In genomic region chr14:99018691-99019090, GRCm38 (mm10) we compare ENCODE assay signal across 22 mouse cellular contexts. TPM values are rescaled to one million over a fixed set of nuclear protein-coding genes. Genes with fewer than 3 reads are reported as not detected.
DNase-seq lines count a peak whose midpoint lies in the region; ATAC-seq and TF ChIP-seq lines count a peak whose summit lies in the region.
"Had no signal": no experiment of that assay in that cellular context is flagged by ENCODE, and none has a peak within 500 bp of the region (broad histone marks: within the 10 kb centered on the region; RNA-seq: fewer than 3 reads in every experiment).

No protein-coding gene starts in this region.

- H3K36me3 ChIP-seq in heart, embryonic 13.5 days: no peaks in the 10 kb centered on the region
- no peaks in the 10 kb centered on the region for H3K36me3 ChIP-seq in heart, postnatal 0 days (replicated peaks; ENCODE audit: control insufficient read depth, insufficient read depth, low read length)
- no peaks in the 10 kb centered on the region for H3K36me3 ChIP-seq in liver, embryonic 11.5 days (ENCODE audit: control insufficient read depth, insufficient read depth, low read length)
- H3K36me3 ChIP-seq in liver, embryonic 12.5 days: no peaks in the 10 kb centered on the region
- H3K36me3 ChIP-seq: embryonic facial prominence, embryonic 10.5 days; G1E; hindbrain, embryonic 15.5 days had no signal

- peak overlapping the region; percentile 62 for H3K4me2 ChIP-seq in heart, embryonic 13.5 days
- peak overlapping the region; percentile 45 for H3K4me2 ChIP-seq in heart, postnatal 0 days (ENCODE audit: low read depth, low read length)
- peak overlapping the region; percentile 14; the same call in 1 of the 2 replicates for H3K4me2 ChIP-seq in liver, embryonic 11.5 days
- no peak overlapping the region for H3K4me2 ChIP-seq in liver, embryonic 12.5 days
- H3K4me2 ChIP-seq: forebrain, embryonic 13.5 days; hindbrain, embryonic 15.5 days had no signal

- H3K9me3 ChIP-seq in heart, embryonic 13.5 days: no peaks in the 10 kb centered on the region
- H3K9me3 ChIP-seq in heart, postnatal 0 days (replicated peaks; ENCODE audit: control insufficient read depth, low read length): no peaks in the 10 kb centered on the region
- no peaks in the 10 kb centered on the region for H3K9me3 ChIP-seq in liver, embryonic 11.5 days (ENCODE audit: control insufficient read depth, low read length)
- no peaks in the 10 kb centered on the region for H3K9me3 ChIP-seq in liver, embryonic 12.5 days (replicated peaks)
- H3K9me3 ChIP-seq: embryonic facial prominence, embryonic 10.5 days; forebrain, embryonic 13.5 days; G1E; hindbrain, embryonic 15.5 days had no signal

- intact Hi-C loops in heart, postnatal 14 days (cut with DNase I): loop anchor here (5.0 kb wide), 1 partner anchor 66 kb away; no protein-coding TSS in a partner anchor

- H3K4me3 ChIP-seq in heart, embryonic 13.5 days: peak overlapping the region; percentile 38
- peak overlapping the region; percentile 6; the same call in 1 of the 2 replicates for H3K4me3 ChIP-seq in heart, postnatal 0 days (ENCODE audit: low read depth, low read length)
- H3K4me3 ChIP-seq in liver, embryonic 11.5 days (ENCODE audit: low read depth, low read length): no peak overlapping the region
- no peak overlapping the region for H3K4me3 ChIP-seq in liver, embryonic 12.5 days
- H3K4me3 ChIP-seq: embryonic facial prominence, embryonic 10.5 days; forebrain, embryonic 13.5 days; hindbrain, embryonic 15.5 days had no signal

- DNase-seq in heart, adult 11 months: peak; percentile 33
- no peak for DNase-seq in heart, postnatal 14 days
- no peak for DNase-seq in heart, adult 9 months (ENCODE audit: low spot score in 2 of 2)
- no peak for DNase-seq in heart, postnatal 0 days (ENCODE audit: low spot score)
- DNase-seq in heart, adult 18-20 months: no peak
- DNase-seq in liver, embryonic 11.5 days (ENCODE audit: low spot score): no peak
- DNase-seq: adrenal gland, adult 8-10 months; adrenal gland, postnatal 36 days; B cell, adult 2 months; cerebellum, adult 2 months; cerebellum, postnatal 10 days; forebrain, postnatal 0 days; gastrocnemius, postnatal 14 days; kidney, adult 11 months had no signal

- peaks cover 36% of the 10 kb centered on the region for H3K4me1 ChIP-seq in heart, embryonic 13.5 days
- peaks cover 11% of the 10 kb centered on the region; the same call in 1 of the 2 replicates for H3K4me1 ChIP-seq in heart, postnatal 0 days (ENCODE audit: control insufficient read depth, insufficient read depth)
- no peaks in the 10 kb centered on the region for H3K4me1 ChIP-seq in liver, embryonic 11.5 days (replicated peaks; ENCODE audit: control insufficient read depth, insufficient read depth, low read length)
- no peaks in the 10 kb centered on the region for H3K4me1 ChIP-seq in liver, embryonic 12.5 days
- H3K4me1 ChIP-seq: forebrain, embryonic 13.5 days; hindbrain, embryonic 15.5 days had no signal

- H3K27ac ChIP-seq in heart, embryonic 13.5 days (replicated peaks): peak overlapping the region; percentile 61
- peak overlapping the region; percentile 32 for H3K27ac ChIP-seq in heart, postnatal 0 days (ENCODE audit: low read depth)
- no peak overlapping the region for H3K27ac ChIP-seq in liver, embryonic 11.5 days (ENCODE audit: low read depth, low read length)
- H3K27ac ChIP-seq in liver, embryonic 12.5 days: no peak overlapping the region
- H3K27ac ChIP-seq: embryonic facial prominence, embryonic 10.5 days; forebrain, embryonic 13.5 days; hindbrain, embryonic 15.5 days had no signal

- H3K9ac ChIP-seq in heart, embryonic 13.5 days: no peak overlapping the region
- H3K9ac ChIP-seq in heart, postnatal 0 days (replicated peaks; ENCODE audit: low read depth, low read length): no peak overlapping the region
- H3K9ac ChIP-seq in liver, embryonic 11.5 days (ENCODE audit: low read depth, low read length): no peak overlapping the region
- H3K9ac ChIP-seq in liver, embryonic 12.5 days: no peak overlapping the region
- H3K9ac ChIP-seq: forebrain, embryonic 13.5 days; forebrain, postnatal 0 days; hindbrain, embryonic 15.5 days had no signal

- WGBS in heart, embryonic 13.5 days: 14% methylated on average over 7 of the region's 7 CpGs
- 8% methylated on average over 7 of the region's 7 CpGs for WGBS in heart, postnatal 0 days
- WGBS in liver, embryonic 11.5 days: 61% methylated on average over 7 of the region's 7 CpGs
- 56% methylated on average over 7 of the region's 7 CpGs for WGBS in liver, embryonic 12.5 days (ENCODE audit: insufficient replicate concordance)

- no peak for TF ChIP-seq EP300 in heart, postnatal 0 days (IDR thresholded peaks at IDR 0.05; ENCODE audit: low read depth)

- H3K27me3 ChIP-seq in heart, embryonic 13.5 days (replicated peaks): peaks cover 5% of the 10 kb centered on the region
- no peaks in the 10 kb centered on the region for H3K27me3 ChIP-seq in heart, postnatal 0 days (ENCODE audit: control insufficient read depth, insufficient read depth, low read length)
- H3K27me3 ChIP-seq in liver, embryonic 11.5 days (replicated peaks; ENCODE audit: control insufficient read depth, insufficient read depth, low read length): no peaks in the 10 kb centered on the region
- no peaks in the 10 kb centered on the region for H3K27me3 ChIP-seq in liver, embryonic 12.5 days (replicated peaks)
- H3K27me3 ChIP-seq: forebrain, embryonic 13.5 days; hindbrain, embryonic 15.5 days had no signal

- no peak for ATAC-seq in heart, embryonic 13.5 days (ENCODE audit: extremely low read depth, insufficient number of reproducible peaks, low FRiP score, low TSS enrichment)
- ATAC-seq in heart, postnatal 0 days (ENCODE audit: insufficient read depth, low read depth): peak; percentile 55
- ATAC-seq in liver, embryonic 11.5 days (replicated peaks; ENCODE audit: low FRiP score): no peak
- ATAC-seq in liver, embryonic 12.5 days: no peak
- ATAC-seq: CD4-positive, CD25-positive, alpha-beta regulatory T cell, adult 4 months; forebrain, embryonic 13.5 days; forebrain, postnatal 0 days had no signal

- TF ChIP-seq CTCF in heart, postnatal 0 days (IDR thresholded peaks at IDR 0.05; ENCODE audit: low read depth): no peak

RNA-seq across cellular contexts. Expression of gene Rpl36a-ps1, which starts 24.6 kb away (rescaled TPM):
- 1 to 10 TPM; 1.1 to 3.7 TPM for total RNA-seq in heart, postnatal 14 days (2021)
- 0.83 and 0.94 TPM in 2 replicates for polyA plus RNA-seq in heart, embryonic 13.5 days (2015; fragmentation: Nextera tagmentation; extraction: Ambion mirVana)
- total RNA-seq in heart, postnatal 0 days (2014; rRNA removed; ENCODE audit: low replicate concordance): not detected in 2 replicates
- polyA plus RNA-seq in heart, postnatal 0 days (2015; fragmentation: Nextera tagmentation; extraction: Ambion mirVana): 1.7 and 1.8 TPM in 2 replicates
- 1 to 10 TPM; 3.8 to 6.5 TPM for total RNA-seq in heart, adult 18-20 months (2021)
- polyA plus RNA-seq in liver, embryonic 11.5 days (2014; fragmentation: Nextera tagmentation; extraction: Ambion mirVana): 2.5 TPM in 2 replicates
- 1.8 and 3.4 TPM in 2 replicates for polyA plus RNA-seq in liver, embryonic 12.5 days (2016; fragmentation: Nextera tagmentation; extraction: Ambion mirVana)
- polyA plus RNA-seq: embryonic facial prominence, embryonic 10.5 days; forebrain, postnatal 0 days; gonadal fat pad, adult 2 months; hindbrain, embryonic 15.5 days had no signal

RNA-seq across cellular contexts. Expression of gene Mzt1, which starts 27.2 kb away (rescaled TPM):
- 10 to 100 TPM; 31.9 to 32.1 TPM for total RNA-seq in heart, postnatal 14 days (2021)
- 78.5 and 85.0 TPM in 2 replicates for polyA plus RNA-seq in heart, embryonic 13.5 days (2015; fragmentation: Nextera tagmentation; extraction: Ambion mirVana)
- 64.1 and 79.9 TPM in 2 replicates for total RNA-seq in heart, postnatal 0 days (2014; rRNA removed; ENCODE audit: low replicate concordance)
- 82.2 and 84.6 TPM in 2 replicates for polyA plus RNA-seq in heart, postnatal 0 days (2015; fragmentation: Nextera tagmentation; extraction: Ambion mirVana)
- 10 to 100 TPM; 41.4 to 46.5 TPM for total RNA-seq in heart, adult 18-20 months (2021)
- 77.3 and 80.6 TPM in 2 replicates for polyA plus RNA-seq in liver, embryonic 11.5 days (2014; fragmentation: Nextera tagmentation; extraction: Ambion mirVana)
- 64.6 and 68.3 TPM in 2 replicates for polyA plus RNA-seq in liver, embryonic 12.5 days (2016; fragmentation: Nextera tagmentation; extraction: Ambion mirVana)

RNA-seq across cellular contexts. Expression of gene Bora, which starts 27.3 kb away (rescaled TPM):
- total RNA-seq in heart, postnatal 14 days (2021): 1 to 10 TPM; 2.7 to 3.2 TPM
- polyA plus RNA-seq in heart, embryonic 13.5 days (2015; fragmentation: Nextera tagmentation; extraction: Ambion mirVana): 40.9 and 44.2 TPM in 2 replicates
- 8.0 and 10.7 TPM in 2 replicates for total RNA-seq in heart, postnatal 0 days (2014; rRNA removed; ENCODE audit: low replicate concordance)
- 11.3 and 12.3 TPM in 2 replicates for polyA plus RNA-seq in heart, postnatal 0 days (2015; fragmentation: Nextera tagmentation; extraction: Ambion mirVana)
- under 1 TPM; 0.57 to 0.64 TPM for total RNA-seq in heart, adult 18-20 months (2021)
- 70.4 and 76.3 TPM in 2 replicates for polyA plus RNA-seq in liver, embryonic 11.5 days (2014; fragmentation: Nextera tagmentation; extraction: Ambion mirVana)
- polyA plus RNA-seq in liver, embryonic 12.5 days (2016; fragmentation: Nextera tagmentation; extraction: Ambion mirVana): 51.5 TPM in 2 replicates

Comparison
In these comparisons a context has a peak if more than half of its experiments do, and no peak if none do; other contexts are left out.
1. H3K27ac ChIP-seq: peak in heart, embryonic 13.5 days (single experiment) and heart, postnatal 0 days (single experiment); none in liver, embryonic 11.5 days (single experiment) and liver, embryonic 12.5 days (single experiment).
2. H3K4me3 ChIP-seq: peak in heart, embryonic 13.5 days (single experiment) and heart, postnatal 0 days (single experiment); none in liver, embryonic 11.5 days (single experiment) and liver, embryonic 12.5 days (single experiment).